Mouse (Mus musculus): Measurements from ENCODE around the gene Olfr77.

Olfr77 gene

DNA sequence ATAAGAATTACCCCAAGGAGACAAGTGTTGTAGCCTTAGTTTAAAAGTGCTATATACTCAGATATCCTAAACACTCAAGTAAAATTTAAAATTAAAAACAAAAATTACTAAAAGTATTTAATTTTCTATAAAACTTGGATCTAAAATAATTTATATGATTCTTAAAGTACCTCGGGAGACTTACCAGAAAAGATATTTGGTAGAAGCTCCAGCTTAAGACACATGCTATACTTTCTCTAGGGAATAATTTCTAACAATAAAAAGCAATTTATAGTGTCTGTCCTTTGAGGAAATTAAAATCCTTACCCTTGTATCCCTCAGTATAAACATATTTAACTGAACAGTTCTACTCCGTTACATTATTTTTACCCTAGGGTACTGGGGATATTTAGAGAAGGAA lies at the start of gene Olfr77:
TSS of gene Olfr77 (plus strand) at position 301 of the 400 bp plus-strand sequence.
- no peak for DNase-seq

DNA sequence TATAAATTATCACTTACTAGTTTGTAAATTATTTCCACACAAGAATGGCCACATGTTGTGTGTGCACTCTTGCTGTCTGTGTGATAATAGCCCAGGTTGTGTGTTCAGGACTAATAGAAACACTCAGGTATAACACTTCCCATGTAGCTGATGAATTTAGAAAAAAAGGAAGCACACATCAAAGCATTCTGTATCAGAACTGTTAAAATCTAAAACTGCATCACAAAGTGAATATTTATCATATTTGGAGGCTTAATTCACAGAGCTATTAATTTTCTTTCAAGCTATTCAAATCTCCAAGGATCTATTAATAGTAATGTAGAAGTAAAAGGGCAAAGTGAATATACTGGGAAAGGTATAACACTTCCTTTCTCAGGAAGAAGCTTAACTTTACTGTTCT lies 28.8 kb upstream of the Olfr77 start, which contains the start of gene Olfr862:
TSS of gene Olfr862 (minus strand) at position 101 of the 400 bp plus-strand sequence.
- DNase-seq: no peak

DNA sequence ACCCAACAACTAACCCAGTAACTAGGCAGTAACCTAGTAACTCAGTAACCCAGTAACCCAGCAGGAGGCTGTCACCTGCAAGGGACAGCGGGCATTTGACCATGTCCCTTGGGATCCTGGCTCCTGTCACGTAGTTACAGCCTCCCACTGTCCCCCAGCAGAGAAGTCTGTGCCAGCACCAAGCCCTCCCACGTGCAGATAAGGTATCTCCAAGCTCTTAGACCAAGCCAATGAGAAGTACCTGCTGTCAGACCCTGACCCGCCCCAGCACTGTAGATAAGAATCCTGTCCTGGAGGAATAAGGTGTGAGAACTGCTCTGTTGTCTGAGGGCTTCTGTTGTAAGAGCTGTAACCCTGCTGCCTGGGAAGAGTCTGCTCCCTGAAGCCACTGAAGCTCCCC lies 5.5 kb upstream of the Olfr77 start:
- DNase-seq: no peak

Data from liver (tissue).